Mouse (Mus musculus): ENCODE data around the gene Olfr1412. TPM values are rescaled to one million over a fixed set of nuclear protein-coding genes. Genes with fewer than 3 reads are reported as not detected.

The Olfr1412 gene
- polyA plus RNA-seq, 2 experiments: not detected

GRCm38 (mm10) chr1:92638736-92639135 is 53.2 kb downstream of the Olfr1412 start:
- Histone ChIP-seq H3K4me2 (ENCODE audit: low read depth) (no peak overlapping the region), H3K4me3 (ENCODE audit: insufficient read depth in 1 of 2, low read depth in 2 of 2, low read length in 2 of 2) (no peak overlapping the region), H3K36me3 (replicated peaks; ENCODE audit: control insufficient read depth, insufficient read depth, low read depth) (no peaks in the 10 kb centered on the region), H3K4me1 (replicated peaks; ENCODE audit: control insufficient read depth in 2 of 2, insufficient read depth in 2 of 2, low read length in 1 of 2) (peaks cover 0 to 12% of the 10 kb centered on the region in 2 experiments; a peak in 2 of 4 replicates), H3K9ac (replicated peaks) (no peak overlapping the region), H3K9me3 (ENCODE audit: control insufficient read depth, low read length) (no peaks in the 10 kb centered on the region), H3K27me3 (ENCODE audit: control insufficient read depth, insufficient read depth, low read length) (no peaks in the 10 kb centered on the region), H3K27ac (no peak overlapping the region)
- no peak for DNase-seq (ENCODE audit: low read depth in 3 of 3, low spot score in 3 of 3)
- 79% methylated on average over 4 of the region's 4 CpGs for WGBS (ENCODE audit: insufficient replicate concordance)
- no peak for TF ChIP-seq EP300 (IDR thresholded peaks at IDR 0.05; ENCODE audit: low read depth)
- TF ChIP-seq CTCF (IDR thresholded peaks at IDR 0.05; ENCODE audit: low read depth): no peak
- no peak for ATAC-seq (ENCODE audit: insufficient read depth)

- no peaks in the 10 kb centered on the region for H3K27me3 ChIP-seq (ENCODE audit: control insufficient read depth, insufficient read depth, low read length)
- H3K36me3 ChIP-seq (replicated peaks; ENCODE audit: control insufficient read depth, insufficient read depth, low read depth): no peaks in the 10 kb centered on the region
- no peak overlapping the region for H3K27ac ChIP-seq
- DNase-seq (ENCODE audit: low read depth in 3 of 3, low spot score in 3 of 3): no peak
- ATAC-seq (ENCODE audit: insufficient read depth): no peak
- WGBS (ENCODE audit: insufficient replicate concordance): 37% methylated on average over 6 of the region's 6 CpGs
- peak overlapping the region; percentile 82 for H3K4me2 ChIP-seq (ENCODE audit: low read depth)
- H3K4me1 ChIP-seq (replicated peaks; ENCODE audit: control insufficient read depth in 2 of 2, insufficient read depth in 2 of 2, low read length in 1 of 2): peaks cover 0 to 12% of the 10 kb centered on the region in 2 experiments; a peak in 2 of 4 replicates
- no peak overlapping the region; the same call in 1 of the 2 replicates for H3K9ac ChIP-seq (replicated peaks)
- H3K4me3 ChIP-seq (ENCODE audit: insufficient read depth in 1 of 2, low read depth in 2 of 2, low read length in 2 of 2): peak overlapping the region; percentile 79 to 95; a peak in 2 of 4 replicates
- TF ChIP-seq CTCF (IDR thresholded peaks at IDR 0.05; ENCODE audit: low read depth) (no peak), EP300 (IDR thresholded peaks at IDR 0.05; ENCODE audit: low read depth) (no peak)
- no peaks in the 10 kb centered on the region for H3K9me3 ChIP-seq (ENCODE audit: control insufficient read depth, low read length)
Measured at GRCm38 (mm10) chr1:92640393-92640792, 54.8 kb downstream of the Olfr1412 start.

Other genes with a start within 250 kb of the Olfr1412 start
- gene Ndufa10, start 111.9 kb upstream of the Olfr1412 start, polyA plus RNA-seq (2012; rRNA removed): 39.5 and 44.0 TPM in 2 replicates
- gene Ndufa10, start 111.9 kb upstream of the Olfr1412 start, polyA plus RNA-seq (2014; fragmentation: Nextera tagmentation; extraction: Ambion mirVana): 152 and 153 TPM in 2 replicates
- not detected in 2 replicates for gene Olfr1416, start 100.7 kb upstream of the Olfr1412 start, polyA plus RNA-seq (2012; rRNA removed)
- gene Olfr1416, start 100.7 kb upstream of the Olfr1412 start, polyA plus RNA-seq (2014; fragmentation: Nextera tagmentation; extraction: Ambion mirVana): not detected in 2 replicates
- gene Olfr1415, start 89.7 kb upstream of the Olfr1412 start, polyA plus RNA-seq (2012; rRNA removed): not detected in 2 replicates
- not detected in 2 replicates for gene Olfr1415, start 89.7 kb upstream of the Olfr1412 start, polyA plus RNA-seq (2014; fragmentation: Nextera tagmentation; extraction: Ambion mirVana)
- gene Olfr1414, start 67.1 kb upstream of the Olfr1412 start, polyA plus RNA-seq (2012; rRNA removed): not detected in 2 replicates
- not detected in 2 replicates for gene Olfr1414, start 67.1 kb upstream of the Olfr1412 start, polyA plus RNA-seq (2014; fragmentation: Nextera tagmentation; extraction: Ambion mirVana)
- not detected in 2 replicates for gene Olfr1413, start 14.5 kb upstream of the Olfr1412 start, polyA plus RNA-seq (2012; rRNA removed)
- gene Olfr1413, start 14.5 kb upstream of the Olfr1412 start, polyA plus RNA-seq (2014; fragmentation: Nextera tagmentation; extraction: Ambion mirVana): not detected in 2 replicates
- not detected in 2 replicates for gene Olfr1411, start 8.6 kb downstream of the Olfr1412 start, polyA plus RNA-seq (2012; rRNA removed)
- not detected in 2 replicates for gene Olfr1411, start 8.6 kb downstream of the Olfr1412 start, polyA plus RNA-seq (2014; fragmentation: Nextera tagmentation; extraction: Ambion mirVana)
- gene Olfr1410, start 20.0 kb downstream of the Olfr1412 start, polyA plus RNA-seq (2012; rRNA removed): not detected in 2 replicates
- gene Olfr1410, start 20.0 kb downstream of the Olfr1412 start, polyA plus RNA-seq (2014; fragmentation: Nextera tagmentation; extraction: Ambion mirVana): not detected in 2 replicates
- not detected in 2 replicates for gene Olfr12, start 32.0 kb downstream of the Olfr1412 start, polyA plus RNA-seq (2012; rRNA removed)
- gene Olfr12, start 32.0 kb downstream of the Olfr1412 start, polyA plus RNA-seq (2014; fragmentation: Nextera tagmentation; extraction: Ambion mirVana): not detected in 2 replicates
- gene Cops9, start 56.2 kb downstream of the Olfr1412 start, polyA plus RNA-seq (2012; rRNA removed): 98.4 and 99.3 TPM in 2 replicates
- 230 and 237 TPM in 2 replicates for gene Cops9, start 56.2 kb downstream of the Olfr1412 start, polyA plus RNA-seq (2014; fragmentation: Nextera tagmentation; extraction: Ambion mirVana)
- gene Otos, start 63.1 kb downstream of the Olfr1412 start, polyA plus RNA-seq (2012; rRNA removed): 0.18 TPM in 1 of 2 replicates, not detected in the other
- 0.10 TPM in 1 of 2 replicates, not detected in the other for gene Otos, start 63.1 kb downstream of the Olfr1412 start, polyA plus RNA-seq (2014; fragmentation: Nextera tagmentation; extraction: Ambion mirVana)
- 1.6 and 1.7 TPM in 2 replicates for gene Gpc1, start 245.9 kb downstream of the Olfr1412 start, polyA plus RNA-seq (2012; rRNA removed)
- 1.8 and 2.1 TPM in 2 replicates for gene Gpc1, start 245.9 kb downstream of the Olfr1412 start, polyA plus RNA-seq (2014; fragmentation: Nextera tagmentation; extraction: Ambion mirVana)

All from liver, embryonic 14.5 days (tissue).